Mouse (Mus musculus): ENCODE measurements around the gene Lat.
"Not testable (repeated sequence)": the region's sequence is repeated elsewhere in the genome, so short reads cannot be mapped to it uniquely, and the experiment has no call there.

Lat gene

GRCm38 (mm10) chr7:126332691-126333090, 36.7 kb downstream of the Lat start:
- DNase-seq (ENCODE audit: low spot score), result no peak

GRCm38 (mm10) chr7:126330693-126331092, 38.7 kb downstream of the Lat start:
- DNase-seq (ENCODE audit: low spot score), result peak; percentile 13

- DNase-seq (ENCODE audit: low spot score), result no peak
Measured at GRCm38 (mm10) chr7:126329907-126330645, 39.3 kb downstream of the Lat start.

GRCm38 (mm10) chr7:126328848-126329247, 40.5 kb downstream of the Lat start:
- DNase-seq (ENCODE audit: low spot score), result not testable (repeated sequence)

GRCm38 (mm10) chr7:126325576-126326273, 43.6 kb downstream of the Lat start:
- DNase-seq (ENCODE audit: low spot score), result not testable (repeated sequence)

GRCm38 (mm10) chr7:126324791-126325190, 44.6 kb downstream of the Lat start:
- no peak for DNase-seq (ENCODE audit: low spot score)

GRCm38 (mm10) chr7:126323729-126324128, 45.6 kb downstream of the Lat start:
- DNase-seq (ENCODE audit: low spot score), result peak; percentile 55

GRCm38 (mm10) chr7:126314273-126314672, 55.1 kb downstream of the Lat start:
- DNase-seq (ENCODE audit: low spot score), result no peak

All from yolk sac, embryonic 10.5 days (tissue).